Mouse (Mus musculus): Measurements from ENCODE around the gene Colec11. TPM values are rescaled to one million over a fixed set of nuclear protein-coding genes. Genes with fewer than 3 reads are reported as not detected.

Colec11 gene
- polyA plus RNA-seq, 1 experiment from 2014 or later: 1.8 TPM

DNA sequence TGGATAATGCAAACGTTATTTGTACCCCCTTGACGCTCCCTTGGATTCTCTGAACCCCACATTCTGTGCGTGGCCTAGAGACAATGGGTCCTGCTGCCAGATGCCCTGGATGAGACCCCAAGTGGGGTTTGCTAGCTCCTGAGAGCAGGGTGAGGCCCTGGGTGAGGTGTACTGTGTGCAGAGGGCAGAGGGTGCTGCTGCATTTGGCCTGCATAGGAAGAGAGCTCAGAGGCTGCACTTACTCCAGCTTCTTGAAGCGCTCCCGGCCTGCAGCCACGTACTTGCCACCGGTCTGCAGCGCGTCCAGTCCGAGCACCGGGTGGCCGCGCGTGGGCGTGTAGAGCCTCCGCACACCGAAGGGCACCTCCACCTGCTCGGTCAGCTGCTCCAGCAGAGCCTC lies 71.4 kb downstream of the Colec11 start:
- no peak for ATAC-seq
- H3K4me2 ChIP-seq (ENCODE audit: low read depth, low read length): no peak overlapping the region

DNA sequence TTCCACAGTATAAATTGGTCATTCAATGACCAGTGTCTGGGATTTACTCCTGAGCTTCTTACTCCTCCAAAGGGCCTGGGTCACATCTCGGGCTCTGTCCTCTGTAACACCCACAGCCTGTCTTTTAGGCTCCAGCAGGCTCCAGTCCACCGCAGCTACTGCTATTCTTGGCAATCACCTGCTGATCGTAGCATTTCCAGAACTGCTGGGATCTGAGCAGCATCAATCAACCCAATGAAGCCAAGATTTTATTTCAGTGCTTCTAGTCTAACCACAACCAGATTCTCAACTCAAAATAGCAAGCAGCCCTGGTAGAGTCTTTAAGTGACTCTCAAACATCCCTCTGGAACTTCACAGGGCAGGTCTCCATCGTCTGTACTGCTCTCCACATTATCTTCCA lies 74.3 kb downstream of the Colec11 start:
- no peak overlapping the region for H3K27ac ChIP-seq (ENCODE audit: low read length)
- H3K4me1 ChIP-seq (ENCODE audit: control insufficient read depth, insufficient read depth, low read length): no peaks in the 10 kb centered on the region
- H3K27me3 ChIP-seq (replicated peaks; ENCODE audit: control insufficient read depth, insufficient read depth, low read length): 0 out of 2 replicates have a peak, but pooled peaks cover 4% of the 10 kb centered on the region
- 62% methylated on average over 4 of the region's 4 CpGs for WGBS
- no peak overlapping the region for H3K4me3 ChIP-seq (ENCODE audit: low read length)
- H3K9ac ChIP-seq (ENCODE audit: low read depth, low read length): no peak overlapping the region
- ATAC-seq: no peak
- H3K9me3 ChIP-seq (ENCODE audit: control insufficient read depth, low read length): no peaks in the 10 kb centered on the region
- H3K4me2 ChIP-seq (ENCODE audit: low read depth, low read length): no peak overlapping the region
- no peaks in the 10 kb centered on the region for H3K36me3 ChIP-seq (ENCODE audit: control insufficient read depth, insufficient read depth, low read length)

More for the DNA sequence above, 71.4 kb downstream of the Colec11 start:
- Histone ChIP-seq H3K36me3 (ENCODE audit: control insufficient read depth, insufficient read depth, low read length) (no peaks in the 10 kb centered on the region), H3K4me3 (ENCODE audit: low read length) (no peak overlapping the region), H3K9ac (ENCODE audit: low read depth, low read length) (no peak overlapping the region), H3K4me1 (ENCODE audit: control insufficient read depth, insufficient read depth, low read length) (no peaks in the 10 kb centered on the region), H3K27ac (ENCODE audit: low read length) (no peak overlapping the region), H3K27me3 (replicated peaks; ENCODE audit: control insufficient read depth, insufficient read depth, low read length) (0 out of 2 replicates have a peak, but pooled peaks cover 4% of the 10 kb centered on the region), H3K9me3 (ENCODE audit: control insufficient read depth, low read length) (no peaks in the 10 kb centered on the region)
- WGBS: 58% methylated on average over 18 of the region's 18 CpGs

Other genes starting within 250 kb of the Colec11 start
- gene Dcdc2c, start 71.0 kb downstream of the Colec11 start, polyA plus RNA-seq (2015; fragmentation: Nextera tagmentation; extraction: Ambion mirVana): not detected in 2 replicates
- not detected in 2 replicates for gene Allc, start 40.9 kb downstream of the Colec11 start, polyA plus RNA-seq (2015; fragmentation: Nextera tagmentation; extraction: Ambion mirVana)
- 587 and 597 TPM in 2 replicates for gene Rps7, start 12.6 kb upstream of the Colec11 start, polyA plus RNA-seq (2015; fragmentation: Nextera tagmentation; extraction: Ambion mirVana)
- 24.2 and 28.2 TPM in 2 replicates for gene Rnaseh1, start 26.2 kb upstream of the Colec11 start, polyA plus RNA-seq (2015; fragmentation: Nextera tagmentation; extraction: Ambion mirVana)
- gene Adi1, start 51.9 kb upstream of the Colec11 start, polyA plus RNA-seq (2015; fragmentation: Nextera tagmentation; extraction: Ambion mirVana): 111 and 114 TPM in 2 replicates
- gene Trappc12, start 127.1 kb upstream of the Colec11 start, polyA plus RNA-seq (2015; fragmentation: Nextera tagmentation; extraction: Ambion mirVana): 34.3 and 35.9 TPM in 2 replicates
- 29.0 and 32.0 TPM in 2 replicates for gene Eipr1, start 128.4 kb upstream of the Colec11 start, polyA plus RNA-seq (2015; fragmentation: Nextera tagmentation; extraction: Ambion mirVana)